Mouse (Mus musculus) kidney, adult 2 months (tissue): ENCODE measurements around the gene Soga1.

Experiments used
- CTCF ChIP-seq: fragments of 200-500 bp; conservative IDR thresholded peaks from 2 replicates; pipeline ENCODE4 v1.5.1; 2011; ENCODE audit warnings: low read depth, mild to moderate bottlenecking, control low read depth, low read length, moderate library complexity, mixed read lengths; ENCODE audit not compliant: insufficient read depth, insufficient read length
- POLR2A ChIP-seq: fragments of 200-500 bp; IDR thresholded peaks from one replicate; pipeline ENCODE4 v1.6.1; 2011; ENCODE audit warnings: low read depth, low read length, control low read depth

- TF ChIP-seq CTCF (peak; percentile 48), POLR2A (no peak)
Observed at GRCm38 (mm10) chr2:157128072-157128471, 49.0 kb upstream of the Soga1 start.
